Mouse (Mus musculus) liver, postnatal 0 days (tissue): ENCODE measurements around the gene Pard3.

ENCODE experiments used
- CTCF ChIP-seq: sonication (generic); IDR thresholded peaks from 2 replicates; pipeline ENCODE4 v1.5.1; 2016; ENCODE audit warnings: antibody characterized with exemption, low read depth
- EP300 ChIP-seq: IDR thresholded peaks from 2 replicates; pipeline ENCODE4 v1.6.1; 2016; ENCODE audit warnings: antibody characterized with exemption, low read depth, mild to moderate bottlenecking

DNA sequence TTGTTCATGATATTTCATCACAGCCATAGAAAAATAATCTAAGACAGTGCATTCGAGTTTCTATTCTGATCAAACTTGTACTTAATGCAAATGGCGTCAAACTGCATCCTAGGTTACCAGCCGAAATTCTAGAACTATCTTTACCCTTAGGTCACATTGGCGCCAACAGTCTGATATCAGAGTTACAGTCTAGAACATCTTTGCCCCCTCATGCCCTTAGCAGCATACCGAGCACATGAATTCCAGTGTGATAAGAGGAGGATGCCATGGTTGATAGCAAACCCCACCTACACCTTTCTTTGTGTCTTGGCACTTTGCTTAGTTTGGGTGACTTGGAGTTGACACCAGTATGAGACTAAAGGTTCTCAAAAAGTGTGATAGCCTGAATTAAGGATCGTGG lies 197.4 kb downstream of the Pard3 start:
- TF ChIP-seq CTCF (no peak), EP300 (no peak)
